Mouse (Mus musculus) urinary bladder, postnatal 36 days (tissue): Measurements from ENCODE around the gene Jak3.
"Not testable (repeated sequence)": the region's sequence is repeated elsewhere in the genome, so short reads cannot be mapped to it uniquely, and the experiment has no call there.

Source experiments
- DNase-seq, 2 experiments: peaks; one replicate each; pipeline ENCODE4 v3.0.0; 2022; ENCODE audit warnings: low spot score in 2 of 2, mixed read lengths in 1 of 2

The Jak3 gene

GRCm38 (mm10) chr8:71686143-71686734, 10.1 kb downstream of the Jak3 start:
- DNase-seq, result no peak

- DNase-seq, result no peak
These were observed 11.5 kb downstream of the Jak3 start for GRCm38 (mm10) chr8:71687616-71688015.

GRCm38 (mm10) chr8:71689028-71689427, 12.9 kb downstream of the Jak3 start, which contains the start of gene Insl3:
TSS of gene Insl3 (plus strand) at chr8:71689214.
- no peak for DNase-seq

- DNase-seq, result no peak
These were observed 16.4 kb downstream of the Jak3 start for GRCm38 (mm10) chr8:71692509-71692908.

- DNase-seq, result no peak
These were observed 17.3 kb downstream of the Jak3 start for GRCm38 (mm10) chr8:71693166-71694041.

- not testable (repeated sequence) for DNase-seq
These were observed 19.4 kb downstream of the Jak3 start for GRCm38 (mm10) chr8:71695456-71695855.

- DNase-seq, result no peak
These were observed 24.6 kb downstream of the Jak3 start for GRCm38 (mm10) chr8:71700493-71701269.

GRCm38 (mm10) chr8:71701414-71702086, 25.5 kb downstream of the Jak3 start, which contains the start of gene B3gnt3:
TSS of gene B3gnt3 (minus strand) at chr8:71701789.
- DNase-seq, result no peak

GRCm38 (mm10) chr8:71702087-71702432, 26.0 kb downstream of the Jak3 start:
- DNase-seq, result no peak

- DNase-seq, result no peak
These were observed 26.8 kb downstream of the Jak3 start for GRCm38 (mm10) chr8:71702923-71703322.

- DNase-seq, result not testable (repeated sequence)
These were observed 27.3 kb downstream of the Jak3 start for GRCm38 (mm10) chr8:71703400-71703799.

GRCm38 (mm10) chr8:71707874-71708273, 31.8 kb downstream of the Jak3 start:
- no peak for DNase-seq

- DNase-seq, result no peak
These were observed 33.2 kb downstream of the Jak3 start for GRCm38 (mm10) chr8:71709134-71709799.

- peak; percentile 71 to 78 for DNase-seq
These were observed 33.8 kb downstream of the Jak3 start for GRCm38 (mm10) chr8:71709800-71710446.

- no peak for DNase-seq
These were observed 35.5 kb downstream of the Jak3 start for GRCm38 (mm10) chr8:71711574-71711973.

GRCm38 (mm10) chr8:71715531-71715930, 39.4 kb downstream of the Jak3 start:
- no peak for DNase-seq

- no peak for DNase-seq
These were observed 40.5 kb downstream of the Jak3 start for GRCm38 (mm10) chr8:71716561-71717053.

- no peak for DNase-seq
These were observed 41.0 kb downstream of the Jak3 start for GRCm38 (mm10) chr8:71717096-71717495.

GRCm38 (mm10) chr8:71718252-71718651, 42.2 kb downstream of the Jak3 start:
- no peak for DNase-seq

- DNase-seq, result no peak
These were observed 43.1 kb downstream of the Jak3 start for GRCm38 (mm10) chr8:71719218-71719617.
